Mouse (Mus musculus) large intestine, adult 2 months (tissue): ENCODE results near the gene Zfp672. TPM values are rescaled to one million over a fixed set of nuclear protein-coding genes. Genes with fewer than 3 reads are reported as not detected.
"Not testable (repeated sequence)": the region's sequence is repeated elsewhere in the genome, so short reads cannot be mapped to it uniquely, and the experiment has no call there.

Source experiments
- DNase-seq: peaks from one replicate; pipeline ENCODE4 v3.0.0-alpha.2; 2012; ENCODE audit warnings: low read depth, low spot score
- WGBS: fragments of 180-500 bp; shearing (Covaris S2); methylation state at CpG from one replicate; pipeline ENCODE4 v1.1.7; 2018; 5-methylcytosine and 5-hydroxymethylcytosine counted together
- polyA plus RNA-seq: library from polyadenylated mRNA; depleted of rRNA; stranded (reverse); fragments of >200 nt; gene quantifications from 2 replicates; pipeline ENCODE4 v1.2.3, GENCODE M21; 2012; rRNA removed

The Zfp672 gene
- 16.6 and 20.8 TPM in 2 replicates for polyA plus RNA-seq

DNA sequence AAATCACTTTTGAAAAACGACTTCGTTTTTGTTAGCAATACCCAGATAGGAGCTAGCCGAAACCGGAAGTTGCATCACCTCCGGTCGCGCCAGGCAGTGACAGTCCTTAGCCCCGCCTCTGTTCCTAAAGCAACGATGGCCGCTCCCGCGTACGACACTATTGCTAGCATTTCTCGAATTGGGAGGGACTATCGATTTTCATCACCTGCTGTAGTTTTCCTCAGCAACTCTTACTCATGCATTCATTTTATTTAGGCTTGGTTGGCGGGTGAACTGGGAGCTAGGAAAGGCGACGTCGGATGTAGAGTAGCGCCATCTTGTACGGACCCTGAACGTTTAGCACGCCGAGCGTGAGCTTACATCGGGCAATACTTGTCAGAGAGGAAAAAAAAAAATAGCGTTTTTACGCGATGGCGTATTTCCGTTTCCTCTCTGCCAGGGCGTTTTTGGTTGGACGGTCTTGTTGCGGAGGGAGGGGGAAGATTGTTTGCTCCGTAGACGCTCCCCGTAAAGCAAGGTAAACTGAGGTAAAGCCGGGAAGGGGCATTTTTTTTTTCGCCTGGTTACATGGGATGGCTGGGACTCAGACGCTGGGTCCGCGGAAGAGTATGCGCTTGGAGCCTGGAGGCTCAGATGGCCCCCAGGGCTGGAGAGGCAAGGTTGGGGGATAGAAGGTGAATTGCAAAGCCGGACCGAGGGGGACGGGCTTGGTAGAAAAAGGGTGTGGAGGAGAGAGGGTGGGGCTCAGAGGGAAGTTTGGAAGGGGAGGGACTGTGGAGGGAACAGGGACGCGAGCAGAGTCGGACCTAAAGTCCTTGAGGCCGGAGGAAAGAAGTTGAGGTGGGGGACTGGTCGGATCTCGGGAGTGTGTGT lies at the start of gene Zfp672, which contains the start of gene Sh3bp5l:
Gene Zfp672 (minus strand): TSS at position 64 of the 873 bp plus-strand sequence.
Gene Sh3bp5l (plus strand): TSS at position 449 of the 873 bp plus-strand sequence.
- under 1% methylated on average over 52 of the region's 52 CpGs for WGBS

GRCm38 (mm10) chr11:58379516-58379915 lies 49.4 kb upstream of the Zfp672 start:
- WGBS = 25% methylated on average over 1 of the region's 1 CpGs
- DNase-seq = no peak

More for the DNA sequence above, at the start of gene Zfp672, which contains the start of gene Sh3bp5l:
- peak; percentile 94 for DNase-seq

GRCm38 (mm10) chr11:58378763-58379278 lies 48.7 kb upstream of the Zfp672 start, which contains the start of gene Lypd8:
TSS of gene Lypd8 (plus strand) at chr11:58379043.
- peak; percentile 85 for DNase-seq
- WGBS = 35% methylated on average over 3 of the region's 3 CpGs

DNA sequence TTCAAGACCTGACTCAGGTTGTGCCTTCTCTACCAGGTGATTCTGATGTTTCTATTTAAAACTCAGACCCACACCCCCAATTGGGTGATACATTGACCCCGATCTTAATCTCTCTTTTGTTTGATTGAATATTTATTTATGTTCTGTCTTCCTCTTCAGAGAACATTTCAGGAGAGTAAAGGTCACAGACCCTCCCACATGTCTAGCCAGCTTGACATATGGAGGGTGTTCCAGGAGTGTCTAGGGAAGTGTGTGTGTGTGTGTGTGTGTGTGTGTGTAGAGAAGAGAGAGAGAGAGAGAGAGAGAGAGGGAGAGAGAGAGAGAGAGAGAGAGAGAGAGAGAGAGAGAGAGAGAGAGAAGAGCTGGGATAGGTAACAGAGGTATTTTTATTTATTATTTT lies 47.5 kb upstream of the Zfp672 start:
- no peak for DNase-seq
- WGBS = 13% methylated on average over 1 of the region's 1 CpGs

GRCm38 (mm10) chr11:58377273-58377672 lies 47.1 kb upstream of the Zfp672 start:
- 34% methylated on average over 2 of the region's 2 CpGs for WGBS
- DNase-seq = no peak

- no CpG with 5 or more reads among the region's 6 CpGs for WGBS
- DNase-seq = not testable (repeated sequence)
These were observed 36.1 kb upstream of the Zfp672 start for GRCm38 (mm10) chr11:58366191-58366590.

DNA sequence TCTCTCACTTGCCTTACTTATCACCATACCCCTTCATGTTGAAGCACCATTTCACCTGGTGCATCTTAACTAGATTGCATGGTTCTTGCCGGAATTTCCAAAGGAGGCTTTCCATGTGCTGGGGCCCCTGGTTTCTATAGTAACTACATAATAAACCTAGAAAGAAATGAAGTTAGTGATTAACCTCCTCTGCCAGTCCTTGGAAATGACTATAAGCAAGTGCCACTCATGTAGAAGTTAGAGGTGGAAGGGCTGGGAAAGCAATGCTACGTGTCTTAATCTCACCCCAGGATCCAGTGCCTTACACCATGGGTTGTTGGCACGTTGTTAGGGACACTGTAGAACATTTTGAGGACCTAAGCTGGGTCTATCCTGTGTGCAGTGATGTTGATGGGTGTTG lies 34.3 kb upstream of the Zfp672 start:
- WGBS = 24% methylated on average over 3 of the region's 3 CpGs
- DNase-seq = no peak

GRCm38 (mm10) chr11:58362562-58362961 lies 32.4 kb upstream of the Zfp672 start:
- not testable (repeated sequence) for DNase-seq
- no CpG with 5 or more reads among the region's 6 CpGs for WGBS

- WGBS = 28% methylated on average over 6 of the region's 6 CpGs
- no peak for DNase-seq
These were observed 27.9 kb upstream of the Zfp672 start for GRCm38 (mm10) chr11:58357844-58358534.

GRCm38 (mm10) chr11:58357042-58357441 lies 26.9 kb upstream of the Zfp672 start:
- 65% methylated on average over 3 of the region's 3 CpGs for whole genome bisulfite sequencing

GRCm38 (mm10) chr11:58354927-58355326 lies 24.8 kb upstream of the Zfp672 start:
- WGBS = 28% methylated on average over 3 of the region's 3 CpGs
- DNase-seq = no peak

More at GRCm38 (mm10) chr11:58357042-58357441, 26.9 kb upstream of the Zfp672 start:
- no peak for DNase-seq

DNA sequence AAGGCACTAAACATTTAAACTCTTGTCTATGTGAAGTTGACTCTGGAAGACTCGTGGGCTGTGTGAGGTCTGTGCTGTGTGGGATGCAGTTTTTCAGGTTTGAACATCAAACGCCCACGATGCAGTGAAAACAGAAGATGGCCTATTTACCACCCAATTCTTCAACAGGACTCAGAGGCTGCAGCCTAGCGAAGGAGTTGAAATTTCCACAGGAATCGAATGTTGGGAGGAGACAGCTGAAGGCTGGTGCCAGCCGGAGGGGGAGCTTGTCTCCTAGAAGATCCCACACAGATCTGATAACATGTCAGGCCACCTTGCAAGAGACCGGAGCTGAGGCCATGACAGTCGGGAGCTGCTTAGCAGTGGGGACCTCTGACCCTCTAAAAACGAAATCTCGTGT lies 24.3 kb upstream of the Zfp672 start:
- 46% methylated on average over 10 of the region's 10 CpGs for WGBS
- DNase-seq = no peak

DNA sequence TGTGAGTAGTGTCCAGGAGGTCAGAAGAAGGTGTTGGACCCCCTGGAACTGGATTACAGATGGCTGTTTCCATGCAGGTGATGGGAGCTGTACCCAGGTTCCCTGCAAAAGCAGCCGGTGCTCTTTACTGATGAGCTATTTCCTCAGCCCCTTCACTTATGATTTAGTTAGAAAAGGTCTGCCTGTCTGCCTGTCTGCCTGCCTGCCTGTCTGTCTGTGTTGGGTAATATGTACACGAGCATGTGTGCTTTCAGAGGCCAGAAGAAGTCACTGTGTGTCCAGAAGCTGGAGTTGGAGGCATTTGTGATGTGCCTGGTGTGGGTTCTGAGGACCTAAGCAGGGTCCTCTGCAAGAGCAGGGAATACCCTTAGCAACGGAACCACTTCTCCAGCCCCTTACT lies 23.6 kb upstream of the Zfp672 start:
- WGBS = 53% methylated on average over 3 of the region's 3 CpGs
- DNase-seq = no peak

DNA sequence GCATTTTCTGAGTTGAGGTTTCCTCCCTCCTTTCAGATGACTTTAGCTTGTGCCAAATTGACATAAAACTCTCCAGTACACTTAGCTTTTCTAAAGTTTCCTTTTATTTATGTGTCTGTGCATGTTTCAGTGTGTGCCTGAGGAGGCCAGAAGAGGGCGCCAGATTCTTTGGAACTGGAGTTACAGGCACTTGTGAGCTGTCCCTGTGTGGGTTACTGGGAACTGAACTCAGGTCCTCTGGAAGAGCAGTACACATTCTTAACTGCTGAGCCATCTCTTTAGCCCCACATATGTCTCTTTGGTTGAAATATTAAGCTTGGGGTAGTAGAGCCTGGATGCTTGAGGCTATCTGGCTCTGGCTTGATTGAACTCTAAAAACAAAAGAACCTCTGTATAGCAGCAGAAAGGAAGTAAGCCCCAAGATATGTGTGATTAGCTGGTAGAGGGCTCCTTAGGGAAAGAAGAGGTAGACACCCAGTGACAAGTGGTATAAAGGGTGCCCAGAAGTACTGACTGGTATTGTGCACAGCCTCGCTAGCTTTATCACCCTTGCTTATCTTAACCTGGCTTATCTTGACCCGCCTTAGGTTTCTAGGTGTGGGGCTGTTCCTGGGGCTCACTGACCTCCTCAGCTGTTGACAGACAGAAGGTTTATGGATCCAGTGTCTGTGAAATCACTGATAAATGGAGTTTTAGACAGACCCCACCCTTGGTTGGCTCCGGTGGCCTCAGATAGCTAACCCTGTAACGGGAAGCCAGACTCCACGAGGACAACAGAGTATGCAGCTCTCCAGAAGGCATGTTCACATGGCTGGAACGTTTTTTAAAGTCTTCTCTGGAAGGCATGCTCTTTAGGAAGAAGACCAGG lies 22.8 kb upstream of the Zfp672 start:
- 25% methylated on average over 7 of the region's 7 CpGs for WGBS
- DNase-seq = no peak

- no peak for DNase-seq
- 34% methylated on average over 5 of the region's 5 CpGs for WGBS
These were observed 21.0 kb upstream of the Zfp672 start for GRCm38 (mm10) chr11:58351179-58351578.

DNA sequence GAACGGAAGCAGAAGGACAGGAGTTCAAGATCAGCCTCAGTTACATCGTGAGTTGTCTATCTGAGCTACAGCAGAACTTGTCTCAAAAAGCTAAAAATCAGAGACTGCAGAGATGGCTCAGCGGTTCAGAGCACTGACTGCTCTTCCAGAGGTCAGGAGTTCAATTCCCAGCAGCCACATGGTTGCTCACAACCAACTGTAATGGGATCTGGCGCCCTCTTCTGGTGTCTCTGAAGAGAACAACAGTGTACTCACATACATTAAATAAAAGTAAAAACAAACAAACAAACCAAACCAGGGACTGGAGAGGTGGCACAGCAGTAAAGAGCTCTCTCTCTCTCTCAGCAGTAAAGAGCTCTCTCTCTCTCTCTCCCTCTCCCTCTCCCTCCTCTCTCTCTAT lies 20.5 kb upstream of the Zfp672 start:
- no peak for DNase-seq

GRCm38 (mm10) chr11:58346745-58347144 lies 16.6 kb upstream of the Zfp672 start:
- WGBS = 78% methylated on average over 4 of the region's 4 CpGs

More for the DNA sequence above, 20.5 kb upstream of the Zfp672 start:
- 87% methylated on average over 4 of the region's 4 CpGs for WGBS

GRCm38 (mm10) chr11:58334746-58335145 lies 4.6 kb upstream of the Zfp672 start:
- 60% methylated on average over 3 of the region's 3 CpGs for WGBS
- DNase-seq = no peak

More at GRCm38 (mm10) chr11:58346745-58347144, 16.6 kb upstream of the Zfp672 start:
- DNase-seq = no peak

GRCm38 (mm10) chr11:58331546-58331945 lies 1.4 kb upstream of the Zfp672 start:
- no peak for DNase-seq
- 78% methylated on average over 6 of the region's 6 CpGs for WGBS
